In genomic region chr17:26602371-26602885, GRCm38 (mm10) we compare ENCODE assay signal across 9 mouse cellular contexts. TPM values are rescaled to one million over a fixed set of nuclear protein-coding genes. Genes with fewer than 3 reads are reported as not detected.
DNase-seq lines count a peak whose midpoint lies in the region; ATAC-seq lines count a peak whose summit lies in the region.
"Had no signal": no experiment of that assay in that cellular context is flagged by ENCODE, and none has a peak within 500 bp of the region (broad histone marks: within the 10 kb centered on the region; RNA-seq: fewer than 3 reads in every experiment).

No protein-coding gene starts in this region.

- 59% methylated on average over 12 of the region's 12 CpGs for WGBS in intestine, embryonic 15.5 days
- 72% methylated on average over 12 of the region's 12 CpGs for WGBS in liver, embryonic 16.5 days (ENCODE audit: insufficient replicate concordance)

- H3K27ac ChIP-seq in intestine, embryonic 15.5 days: peak overlapping the region; percentile 18; the same call in 1 of the 2 replicates
- H3K27ac ChIP-seq in liver, embryonic 16.5 days (ENCODE audit: low read length): peak overlapping the region; percentile 64

- no peaks in the 10 kb centered on the region for H3K9me3 ChIP-seq in intestine, embryonic 15.5 days
- no peaks in the 10 kb centered on the region for H3K9me3 ChIP-seq in liver, embryonic 16.5 days (replicated peaks; ENCODE audit: control insufficient read depth, low read length)

- H3K4me2 ChIP-seq in intestine, embryonic 15.5 days (replicated peaks): no peak overlapping the region
- H3K4me2 ChIP-seq in liver, embryonic 16.5 days (ENCODE audit: low read depth, low read length): no peak overlapping the region

- ATAC-seq in cerebellum, adult (ENCODE audit: insufficient number of reproducible peaks, low FRiP score, low TSS enrichment): no peak
- ATAC-seq in intestine, embryonic 15.5 days: peak; percentile 22; the same call in 1 of the 2 replicates
- peak; percentile 74 for ATAC-seq in liver, embryonic 16.5 days (ENCODE audit: low read depth)

- H3K4me1 ChIP-seq in intestine, embryonic 15.5 days (replicated peaks): peaks cover 25% of the 10 kb centered on the region
- H3K4me1 ChIP-seq in liver, embryonic 16.5 days (ENCODE audit: control insufficient read depth, low read depth, low read length): peaks cover 17% of the 10 kb centered on the region

- no peak overlapping the region for H3K9ac ChIP-seq in intestine, embryonic 15.5 days
- H3K9ac ChIP-seq in liver, embryonic 16.5 days (ENCODE audit: low read depth, low read length): no peak overlapping the region

- H3K36me3 ChIP-seq in intestine, embryonic 15.5 days: peaks cover 4% of the 10 kb centered on the region; the same call in 1 of the 2 replicates
- no peaks in the 10 kb centered on the region for H3K36me3 ChIP-seq in liver, embryonic 16.5 days (ENCODE audit: control insufficient read depth, insufficient read depth)

- no peaks in the 10 kb centered on the region for H3K27me3 ChIP-seq in intestine, embryonic 15.5 days (replicated peaks)
- no peaks in the 10 kb centered on the region for H3K27me3 ChIP-seq in liver, embryonic 16.5 days (ENCODE audit: control insufficient read depth, insufficient read depth, low read depth, low read length)

- peak; percentile 54 for DNase-seq in cerebellum, adult 11 months
- DNase-seq in MN1 (ENCODE audit: low spot score): peak; percentile 82
- DNase-seq in gastrocnemius, adult 18-20 months (ENCODE audit: low spot score): peak; percentile 54
- no peak for DNase-seq in B cell, adult 2 months
- DNase-seq in frontal cortex, postnatal 10 days (ENCODE audit: low spot score in 2 of 2): no peak

- H3K4me3 ChIP-seq in intestine, embryonic 15.5 days (replicated peaks): no peak overlapping the region
- no peak overlapping the region for H3K4me3 ChIP-seq in liver, embryonic 16.5 days (ENCODE audit: low read depth, low read length)
- H3K4me3 ChIP-seq: myocyte had no signal

RNA-seq across cellular contexts. Expression of gene Dusp1, which starts 40.5 kb away (rescaled TPM):
- total RNA-seq in gastrocnemius, adult 18-20 months (2021): 100 to 1,000 TPM in 1 of 2 experiments, 10 to 100 TPM in 1; 66.1 to 117 TPM
- 14.3 and 15.1 TPM in 2 replicates for polyA plus RNA-seq in intestine, embryonic 15.5 days (2015; fragmentation: Nextera tagmentation; extraction: Ambion mirVana)
- 22.7 and 25.9 TPM in 2 replicates for polyA plus RNA-seq in liver, embryonic 16.5 days (2015; fragmentation: Nextera tagmentation; extraction: Ambion mirVana)

RNA-seq across cellular contexts. Expression of gene Ergic1, which starts 41.1 kb away (rescaled TPM):
- total RNA-seq in gastrocnemius, adult 18-20 months (2021): 10 to 100 TPM; 44.6 to 46.5 TPM
- 97.0 and 100 TPM in 2 replicates for polyA plus RNA-seq in intestine, embryonic 15.5 days (2015; fragmentation: Nextera tagmentation; extraction: Ambion mirVana)
- polyA plus RNA-seq in liver, embryonic 16.5 days (2015; fragmentation: Nextera tagmentation; extraction: Ambion mirVana): 36.0 and 39.0 TPM in 2 replicates

Comparison
In these comparisons a context has a peak if more than half of its experiments do, and no peak if none do; other contexts are left out.
1. DNase-seq: peak in cerebellum, adult 11 months (single experiment), MN1 (single experiment) and gastrocnemius, adult 18-20 months (single experiment); none in B cell, adult 2 months (0 of 2) and frontal cortex, postnatal 10 days (0 of 2).